ENCODE assay signal across 12 mouse cellular contexts in genomic region chr7:25088968-25089367, GRCm38 (mm10). TPM values are rescaled to one million over a fixed set of nuclear protein-coding genes. Genes with fewer than 3 reads are reported as not detected.
DNase-seq lines count a peak whose midpoint lies in the region; ATAC-seq and TF ChIP-seq lines count a peak whose summit lies in the region.
"Had no signal": no experiment of that assay in that cellular context is flagged by ENCODE, and none has a peak within 500 bp of the region (broad histone marks: within the 10 kb centered on the region; RNA-seq: fewer than 3 reads in every experiment).

No protein-coding gene starts in this region.

- H3K27me3 ChIP-seq in forebrain, embryonic 10.5 days (ENCODE audit: poor library complexity, severe bottlenecking) = peaks cover 12% of the 10 kb centered on the region
- H3K27me3 ChIP-seq in forebrain, embryonic 16.5 days (replicated peaks; ENCODE audit: control insufficient read depth, insufficient read depth, low read length) = no peaks in the 10 kb centered on the region
- H3K27me3 ChIP-seq in lung, embryonic 14.5 days (ENCODE audit: insufficient read depth, low read length) = no peaks in the 10 kb centered on the region
- no peaks in the 10 kb centered on the region for H3K27me3 ChIP-seq in ES-Bruce4 (ENCODE audit: control insufficient read depth, insufficient read depth, low read length, poor library complexity, severe bottlenecking)
- H3K27me3 ChIP-seq in liver, embryonic 12.5 days (replicated peaks) = peaks cover 33% of the 10 kb centered on the region

- no peak overlapping the region for H3K9ac ChIP-seq in forebrain, embryonic 16.5 days (replicated peaks; ENCODE audit: low read depth, low read length)
- no peak overlapping the region for H3K9ac ChIP-seq in lung, embryonic 14.5 days
- 0 out of 2 replicates have a peak overlapping the region, but pooled peaks have one; percentile 5 for H3K9ac ChIP-seq in ES-Bruce4 (ENCODE audit: low read depth, poor library complexity, severe bottlenecking)
- no peak overlapping the region for H3K9ac ChIP-seq in liver, embryonic 12.5 days

- H3K27ac ChIP-seq in forebrain, embryonic 10.5 days = peak overlapping the region; percentile 78
- H3K27ac ChIP-seq in forebrain, embryonic 16.5 days (ENCODE audit: low read length) = no peak overlapping the region
- H3K27ac ChIP-seq in lung, embryonic 14.5 days (ENCODE audit: low read depth) = no peak overlapping the region
- H3K27ac ChIP-seq in ES-Bruce4 (ENCODE audit: insufficient read depth, low read length) = no peak overlapping the region
- no peak overlapping the region for H3K27ac ChIP-seq in liver, embryonic 12.5 days
- H3K27ac ChIP-seq: heart, adult 2 months had no signal

- TF ChIP-seq EP300 in ES-Bruce4 (IDR thresholded peaks at IDR 0.05; ENCODE audit: insufficient read depth, low read depth, low read length) = no peak

- WGBS in forebrain, embryonic 10.5 days = 30% methylated on average over 11 of the region's 11 CpGs
- WGBS in forebrain, embryonic 16.5 days = 27% methylated on average over 11 of the region's 11 CpGs
- WGBS in lung, embryonic 14.5 days = 10% methylated on average over 11 of the region's 11 CpGs
- 24% methylated on average over 11 of the region's 11 CpGs for WGBS in liver, embryonic 12.5 days (ENCODE audit: insufficient replicate concordance)

- no peak for ATAC-seq in forebrain, embryonic 16.5 days
- ATAC-seq in lung, embryonic 14.5 days (ENCODE audit: insufficient read depth) = 0 out of 2 replicates have a peak, but pooled peaks have one; percentile 23
- ATAC-seq in liver, embryonic 12.5 days = 0 out of 2 replicates have a peak, but pooled peaks have one; percentile 6
- ATAC-seq: intestine, postnatal 0 days had no signal

- H3K4me1 ChIP-seq in forebrain, embryonic 10.5 days = peaks cover 44% of the 10 kb centered on the region
- peaks cover 7% of the 10 kb centered on the region for H3K4me1 ChIP-seq in forebrain, embryonic 16.5 days (replicated peaks; ENCODE audit: control insufficient read depth, insufficient read depth, low read length)
- 0 out of 2 replicates have a peak, but pooled peaks cover 7% of the 10 kb centered on the region for H3K4me1 ChIP-seq in lung, embryonic 14.5 days (ENCODE audit: insufficient read depth)
- H3K4me1 ChIP-seq in ES-Bruce4 (ENCODE audit: control insufficient read depth, insufficient read depth, low read length) = peaks cover 4% of the 10 kb centered on the region
- peaks cover 43% of the 10 kb centered on the region for H3K4me1 ChIP-seq in liver, embryonic 12.5 days

- DNase-seq in forebrain, embryonic 10.5 days (ENCODE audit: extremely low spot score, low spot score) = no peak
- DNase-seq in lung, embryonic 14.5 days = no peak
- DNase-seq in lung, postnatal 25 days (ENCODE audit: low spot score) = no peak
- DNase-seq in urinary bladder, adult 18-20 months (ENCODE audit: low spot score in 2 of 2) = no peak
- DNase-seq in left cerebral cortex, postnatal 36 days (ENCODE audit: low spot score in 2 of 2) = no peak
- DNase-seq: adrenal gland, adult 2 months; heart, adult 2 months; layer of hippocampus, adult 9-11 months had no signal

- TF ChIP-seq CTCF in lung, embryonic 14.5 days (IDR thresholded peaks at IDR 0.05; ENCODE audit: low read depth) = no peak
- TF ChIP-seq CTCF in ES-Bruce4 (IDR thresholded peaks at IDR 0.05; ENCODE audit: low read depth, low read length) = no peak

- intact Hi-C loops in left cerebral cortex, postnatal 36 days (cut with DNase I) = no loop called here

- peak overlapping the region; percentile 19 for H3K4me3 ChIP-seq in forebrain, embryonic 10.5 days
- no peak overlapping the region for H3K4me3 ChIP-seq in forebrain, embryonic 16.5 days (replicated peaks; ENCODE audit: low read length)
- H3K4me3 ChIP-seq in lung, embryonic 14.5 days (ENCODE audit: low read depth, low read length) = no peak overlapping the region
- no peak overlapping the region for H3K4me3 ChIP-seq in ES-Bruce4 (ENCODE audit: low read depth, low read length)
- no peak overlapping the region for H3K4me3 ChIP-seq in liver, embryonic 12.5 days
- H3K4me3 ChIP-seq: heart, adult 2 months had no signal

- H3K36me3 ChIP-seq in forebrain, embryonic 10.5 days (replicated peaks) = peaks cover 31% of the 10 kb centered on the region
- H3K36me3 ChIP-seq in forebrain, embryonic 16.5 days (ENCODE audit: control insufficient read depth, insufficient read depth) = peaks cover 7% of the 10 kb centered on the region
- H3K36me3 ChIP-seq in lung, embryonic 14.5 days (ENCODE audit: insufficient read depth) = peaks cover 19% of the 10 kb centered on the region
- H3K36me3 ChIP-seq in ES-Bruce4 (ENCODE audit: control insufficient read depth, insufficient read depth, low read length, poor library complexity, severe bottlenecking) = no peaks in the 10 kb centered on the region
- peaks cover 23% of the 10 kb centered on the region for H3K36me3 ChIP-seq in liver, embryonic 12.5 days

- TF ChIP-seq POLR2A in ES-Bruce4 (IDR thresholded peaks at IDR 0.05; ENCODE audit: insufficient read depth, low read length) = no peak

- H3K9me3 ChIP-seq in forebrain, embryonic 10.5 days = no peaks in the 10 kb centered on the region
- no peaks in the 10 kb centered on the region for H3K9me3 ChIP-seq in forebrain, embryonic 16.5 days (ENCODE audit: control insufficient read depth, low read length)
- no peaks in the 10 kb centered on the region for H3K9me3 ChIP-seq in lung, embryonic 14.5 days (ENCODE audit: low read depth, low read length)
- no peaks in the 10 kb centered on the region for H3K9me3 ChIP-seq in ES-Bruce4 (replicated peaks; ENCODE audit: control insufficient read depth, insufficient read depth, low read length, poor library complexity, severe bottlenecking)
- no peaks in the 10 kb centered on the region for H3K9me3 ChIP-seq in liver, embryonic 12.5 days (replicated peaks)

- H3K4me2 ChIP-seq in forebrain, embryonic 16.5 days (ENCODE audit: low read length) = no peak overlapping the region
- H3K4me2 ChIP-seq in lung, embryonic 14.5 days = peak overlapping the region; percentile 7; the same call in 1 of the 2 replicates
- peak overlapping the region; percentile 16; the same call in 1 of the 2 replicates for H3K4me2 ChIP-seq in liver, embryonic 12.5 days

RNA-seq across cellular contexts. Expression of gene Zfp574, which starts 16.6 kb away (rescaled TPM):
- polyA plus RNA-seq in forebrain, embryonic 10.5 days (2016; fragmentation: Nextera tagmentation; extraction: Ambion mirVana) = 41.5 and 42.5 TPM in 2 replicates
- 36.6 and 38.4 TPM in 2 replicates for polyA plus RNA-seq in forebrain, embryonic 16.5 days (2015; fragmentation: Nextera tagmentation; extraction: Ambion mirVana)
- polyA plus RNA-seq in lung, embryonic 14.5 days (2014; fragmentation: Nextera tagmentation; extraction: Ambion mirVana) = 29.9 and 30.7 TPM in 2 replicates
- polyA plus RNA-seq in ES-Bruce4 (2011; ENCODE audit: insufficient read depth, insufficient read length, low read depth, missing spikeins) = 13.5 and 14.8 TPM in 2 replicates
- 14.4 and 15.7 TPM in 2 replicates for polyA plus RNA-seq in liver, embryonic 12.5 days (2016; fragmentation: Nextera tagmentation; extraction: Ambion mirVana)
- total RNA-seq in left cerebral cortex, postnatal 36 days (2021) = 10 to 100 TPM; 34.9 to 40.4 TPM

RNA-seq across cellular contexts. Expression of gene Grik5, which starts 16.8 kb away (rescaled TPM):
- 4.4 and 6.8 TPM in 2 replicates for polyA plus RNA-seq in forebrain, embryonic 10.5 days (2016; fragmentation: Nextera tagmentation; extraction: Ambion mirVana)
- 10.4 and 16.9 TPM in 2 replicates for polyA plus RNA-seq in forebrain, embryonic 16.5 days (2015; fragmentation: Nextera tagmentation; extraction: Ambion mirVana)
- polyA plus RNA-seq in lung, embryonic 14.5 days (2014; fragmentation: Nextera tagmentation; extraction: Ambion mirVana) = 6.7 and 6.8 TPM in 2 replicates
- polyA plus RNA-seq in ES-Bruce4 (2011; ENCODE audit: insufficient read depth, insufficient read length, low read depth, missing spikeins) = 31.5 and 40.0 TPM in 2 replicates
- polyA plus RNA-seq in liver, embryonic 12.5 days (2016; fragmentation: Nextera tagmentation; extraction: Ambion mirVana) = 2.5 and 3.0 TPM in 2 replicates
- 100 to 1,000 TPM; 225 to 248 TPM for total RNA-seq in left cerebral cortex, postnatal 36 days (2021)
